Mouse (Mus musculus): ENCODE measurements around the gene Camsap1. TPM values are rescaled to one million over a fixed set of nuclear protein-coding genes. Genes with fewer than 3 reads are reported as not detected.

The Camsap1 gene
- 10 to 100 TPM; 28.2 to 28.7 TPM for total RNA-seq (2021)
- long read RNA-seq, experiment 1, partial matches to known transcripts = 3 of 7 reads
- long read RNA-seq, experiment 1, other reads (novel, unspliced or antisense) = 4 of 7 reads
- long read RNA-seq, experiment 2, partial matches to known transcripts = 1 of 3 reads
- long read RNA-seq, experiment 2, other reads (novel, unspliced or antisense) = 2 of 3 reads

DNA sequence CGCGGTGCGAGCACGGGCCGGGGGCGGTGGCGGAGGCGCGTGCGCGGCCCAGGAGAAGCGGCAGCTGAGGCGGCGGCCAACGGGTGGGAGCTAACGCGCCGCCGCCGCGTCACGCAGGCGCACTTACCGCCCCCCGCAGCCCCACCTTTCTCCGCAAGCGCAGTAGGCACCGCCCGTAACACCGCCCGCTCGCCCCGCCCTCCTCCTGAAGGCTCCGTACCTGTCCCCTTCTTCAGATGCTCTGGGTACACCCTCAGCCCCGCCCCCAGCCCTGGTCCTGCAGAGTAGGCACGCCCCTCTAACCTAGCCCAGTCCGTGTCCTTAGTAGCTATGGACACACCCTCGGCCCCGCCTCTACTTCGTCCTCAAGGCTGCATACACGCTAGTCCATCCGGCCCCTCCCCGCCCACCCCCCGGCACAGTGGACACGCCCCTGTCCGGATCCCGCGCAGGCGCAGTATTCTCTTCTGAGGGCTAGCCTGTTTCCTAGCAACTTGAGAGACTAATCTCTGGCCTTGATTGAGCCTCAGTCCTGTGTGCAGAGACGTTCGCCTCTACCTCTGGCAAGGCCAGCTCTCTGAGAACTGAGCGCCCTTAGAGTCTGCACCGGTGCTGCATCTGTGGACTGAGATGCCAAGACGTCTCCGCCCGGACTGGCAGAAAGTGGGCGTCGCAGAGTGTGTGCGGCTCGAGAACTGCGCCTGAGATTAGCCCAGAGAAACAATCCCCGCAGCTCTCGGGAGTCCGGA, at the start of gene Camsap1:
Gene Camsap1 (minus strand): TSS at position 124 of the 749 bp plus-strand sequence.
- DNase-seq = peak; percentile 100

DNA sequence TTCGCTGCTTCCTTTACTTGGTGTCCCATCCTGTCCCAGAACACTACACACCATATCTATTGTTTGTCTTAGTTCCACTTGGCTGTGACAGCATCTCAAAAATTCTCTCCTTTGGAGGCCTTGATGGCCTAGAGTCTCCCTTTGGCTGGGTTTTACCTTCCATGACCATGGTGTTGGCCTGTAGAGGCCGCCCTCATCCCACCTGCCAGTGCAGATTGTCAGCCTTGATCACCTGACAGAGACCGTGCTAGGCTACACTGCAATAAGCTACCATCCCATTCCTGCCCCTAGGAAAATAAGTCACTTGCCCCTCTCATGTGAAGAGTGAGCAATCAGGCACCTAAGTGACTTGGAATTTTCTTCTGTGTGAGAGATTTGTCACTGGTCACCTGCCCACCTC, 47.2 kb upstream of the Camsap1 start:
- DNase-seq = no peak

DNA sequence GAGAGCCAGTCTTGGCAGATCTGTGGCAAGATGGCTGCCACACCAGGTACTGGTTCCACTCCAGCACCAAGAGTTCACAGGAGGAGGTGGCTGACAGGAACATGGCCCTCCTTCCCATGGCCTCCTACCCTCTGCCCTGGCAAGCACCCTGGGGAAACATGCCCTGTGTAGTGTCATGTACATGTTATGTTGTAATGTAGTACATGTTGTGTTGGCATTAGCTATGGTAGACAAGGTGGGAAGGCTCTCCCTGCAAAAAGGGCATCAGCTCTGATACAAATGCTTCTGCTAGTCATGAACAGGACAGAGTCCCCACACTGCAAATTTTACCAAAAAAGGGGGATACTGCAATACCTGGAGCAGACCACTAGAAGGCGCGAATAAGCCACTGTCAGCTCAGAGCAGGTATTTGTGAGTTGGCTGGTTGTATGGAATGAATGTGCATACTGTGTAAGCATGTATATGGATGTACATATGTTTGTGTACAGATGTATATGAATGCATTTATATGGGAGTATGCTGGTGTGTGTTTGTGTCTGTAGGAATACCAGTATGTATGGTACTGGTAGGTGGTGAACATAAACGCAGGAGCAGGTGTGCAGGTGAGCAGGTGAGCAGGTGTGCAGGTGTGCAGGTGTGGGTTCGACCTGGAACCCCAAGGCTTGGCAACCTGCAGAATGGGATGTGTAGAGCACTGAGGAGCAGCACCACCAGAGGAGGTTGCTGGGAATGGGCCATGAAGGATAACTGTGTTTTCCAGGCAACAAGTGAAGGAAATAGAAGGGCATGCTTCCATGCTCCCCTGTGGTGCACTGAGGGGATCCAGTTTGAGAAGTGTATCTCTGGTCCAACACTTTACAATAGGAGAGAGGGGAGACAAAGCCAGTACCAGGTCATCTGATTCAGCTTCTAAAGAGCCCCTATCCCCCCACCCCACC, 41.3 kb upstream of the Camsap1 start:
- peak; percentile 45 for DNase-seq

DNA sequence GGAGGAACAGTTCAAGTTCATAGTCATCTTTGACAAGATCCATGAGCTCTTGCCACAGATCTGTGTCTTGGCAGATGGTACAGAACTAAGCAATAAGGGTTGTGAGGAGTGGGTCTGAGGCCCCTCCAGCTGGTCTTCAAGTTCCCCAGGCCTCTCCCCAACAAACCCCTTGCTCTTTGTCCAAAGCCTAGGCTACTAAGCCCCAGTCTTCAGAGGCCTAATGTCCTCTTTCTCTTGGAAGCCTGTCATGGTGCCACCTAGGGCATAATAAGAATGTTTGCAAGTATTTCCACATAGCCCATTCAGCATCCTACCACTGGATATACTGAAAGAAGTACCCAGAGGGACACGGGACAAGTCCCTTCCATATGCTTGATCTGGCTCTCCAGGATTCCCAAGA, 39.5 kb upstream of the Camsap1 start:
- no peak for DNase-seq

DNA sequence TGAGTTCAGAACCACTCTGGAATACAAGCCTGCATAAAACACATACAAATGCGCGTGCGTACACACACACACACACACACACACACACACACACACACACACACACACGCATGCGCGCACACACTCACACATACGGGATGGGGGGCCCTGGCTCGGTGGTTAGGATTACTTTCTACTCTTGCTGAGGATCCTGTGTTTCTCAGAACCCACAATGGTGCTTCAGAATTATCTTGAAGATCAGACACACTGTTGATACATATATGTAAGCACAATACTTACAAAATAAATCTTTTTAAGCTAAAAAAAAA, 39.1 kb upstream of the Camsap1 start:
- DNase-seq = no peak

DNA sequence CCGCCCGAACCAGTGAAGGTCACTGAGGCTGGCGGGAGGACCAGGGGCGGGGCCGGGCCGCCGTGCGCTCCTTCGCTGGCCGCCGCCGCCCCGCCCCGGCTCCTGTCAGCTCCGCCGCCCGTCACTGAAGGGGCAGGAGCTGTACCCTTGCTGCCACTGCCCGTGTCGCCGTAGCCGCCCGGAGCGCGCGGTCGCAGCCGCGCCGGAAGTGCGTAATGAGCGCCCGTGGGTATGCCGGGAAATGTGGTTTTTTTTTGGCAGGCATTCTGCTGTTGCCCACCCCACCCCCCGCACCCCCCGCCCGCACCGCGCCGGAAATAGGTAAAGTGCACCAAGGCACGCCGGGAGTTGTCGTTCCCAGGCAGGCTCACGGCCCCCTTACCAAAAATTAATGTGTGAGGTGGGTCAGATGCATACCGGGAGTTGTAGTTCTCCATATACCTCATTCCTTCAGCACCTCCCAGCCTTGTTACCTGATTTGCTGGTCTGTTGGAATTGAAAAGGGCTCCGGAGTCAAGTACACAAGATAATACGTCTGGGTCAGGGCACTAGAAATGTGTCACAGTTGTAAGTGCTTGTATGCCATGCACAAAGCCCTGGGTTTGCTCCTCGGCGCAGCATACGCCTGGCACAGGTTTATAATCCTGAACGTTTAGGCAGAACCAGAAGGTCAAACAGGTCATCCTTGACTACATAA, 38.6 kb upstream of the Camsap1 start, which contains the start of gene Ubac1:
Gene Ubac1 (minus strand): TSS at position 187 of the 697 bp plus-strand sequence.
- peak; percentile 94 for DNase-seq

DNA sequence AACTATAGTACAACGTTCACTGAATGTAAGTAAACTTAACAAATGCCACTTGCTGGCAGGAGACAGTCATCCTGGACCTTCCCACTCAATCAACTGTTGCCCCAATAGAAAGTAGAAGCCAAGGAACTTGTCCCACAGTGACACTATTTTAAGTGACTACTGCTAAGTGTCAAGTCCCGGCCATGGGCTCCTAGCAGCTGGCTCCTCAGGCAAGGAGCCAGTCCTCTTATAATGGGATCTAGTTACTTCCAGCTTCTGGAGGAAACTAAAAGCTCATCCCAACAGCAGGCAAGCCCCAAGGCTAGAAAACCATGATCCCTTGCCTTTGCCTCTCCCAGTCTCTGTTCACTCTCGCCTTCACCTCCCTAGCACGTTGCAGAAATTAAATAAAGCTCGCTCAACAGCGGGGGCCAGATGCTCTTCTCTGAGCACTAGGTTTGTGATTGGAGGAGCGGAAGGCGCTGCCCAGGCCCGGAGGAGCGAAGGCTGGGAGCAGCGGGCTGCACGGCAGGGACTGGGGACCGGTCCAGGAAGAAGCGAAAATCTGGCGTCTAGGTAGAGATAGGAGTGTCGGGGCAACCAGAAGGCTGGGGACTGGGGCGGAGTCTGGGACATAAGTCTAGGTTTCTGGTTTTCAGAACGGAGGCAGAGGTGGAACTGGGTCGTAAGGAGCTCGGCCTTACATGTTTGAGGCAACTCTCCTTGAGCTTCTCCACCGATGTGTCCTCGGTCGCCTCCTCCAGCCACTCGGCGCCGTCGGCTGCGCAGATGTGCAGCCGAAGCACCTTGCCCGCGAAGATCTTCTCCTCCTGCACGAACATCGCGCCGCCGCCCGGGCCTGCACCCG, 37.9 kb upstream of the Camsap1 start:
- peak; percentile 65 for DNase-seq

DNA sequence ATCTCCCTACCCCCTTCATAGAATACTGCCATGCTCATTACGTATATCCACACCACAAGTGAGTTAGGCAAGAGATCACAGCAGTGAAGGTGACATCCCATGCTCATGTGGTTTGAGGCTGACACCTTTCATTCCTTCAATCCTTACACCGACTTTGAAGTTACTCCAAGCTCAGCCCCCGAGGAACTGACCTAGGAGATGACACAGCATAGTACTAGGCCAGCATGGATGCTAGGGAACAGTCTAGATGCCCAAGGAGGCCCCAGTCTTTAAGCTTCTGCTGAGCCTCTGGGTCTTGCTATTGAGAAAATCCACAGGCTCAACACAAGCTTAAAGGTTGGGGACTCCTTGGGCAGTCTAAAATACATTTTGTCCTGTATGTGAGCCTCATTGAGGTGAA, 36.8 kb upstream of the Camsap1 start:
- no peak for DNase-seq

DNA sequence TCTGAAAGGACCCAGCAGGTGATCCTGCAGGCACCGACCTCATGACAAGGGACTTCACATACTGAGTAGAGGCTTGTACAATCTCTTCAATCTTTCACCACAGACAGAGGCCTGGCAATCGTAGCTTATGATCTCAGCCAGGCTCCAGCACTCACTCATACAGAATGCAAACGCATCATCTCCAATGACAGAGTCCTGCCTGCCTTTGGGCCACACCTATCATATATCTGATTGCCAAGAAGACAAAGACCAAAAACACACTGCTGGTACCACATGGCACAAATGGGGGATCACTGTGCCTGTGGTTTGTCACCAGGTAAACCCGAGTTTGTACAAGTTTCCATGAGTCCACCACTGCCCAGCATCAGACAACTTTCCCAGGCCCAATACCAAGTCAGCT, 34.2 kb upstream of the Camsap1 start:
- no peak for DNase-seq

DNA sequence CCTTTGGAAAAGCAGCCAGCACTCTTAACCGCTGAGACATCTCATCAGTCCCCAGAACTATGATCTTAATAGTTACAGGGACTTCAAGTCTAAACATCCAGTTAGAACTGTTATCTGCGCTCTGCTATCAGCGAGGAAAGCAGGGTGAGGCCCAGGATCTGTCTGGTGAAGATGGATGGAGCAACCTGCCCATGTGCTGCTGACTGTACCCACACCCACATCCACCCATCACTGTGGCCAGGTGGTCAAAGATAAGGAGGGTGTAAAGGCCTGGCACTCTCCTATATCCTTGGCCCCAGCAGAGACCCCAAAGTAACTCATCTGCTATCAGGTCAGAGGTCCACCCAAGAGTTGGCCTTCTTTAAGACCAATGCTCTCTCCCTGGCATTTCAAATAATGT, 30.6 kb upstream of the Camsap1 start:
- DNase-seq = no peak

DNA sequence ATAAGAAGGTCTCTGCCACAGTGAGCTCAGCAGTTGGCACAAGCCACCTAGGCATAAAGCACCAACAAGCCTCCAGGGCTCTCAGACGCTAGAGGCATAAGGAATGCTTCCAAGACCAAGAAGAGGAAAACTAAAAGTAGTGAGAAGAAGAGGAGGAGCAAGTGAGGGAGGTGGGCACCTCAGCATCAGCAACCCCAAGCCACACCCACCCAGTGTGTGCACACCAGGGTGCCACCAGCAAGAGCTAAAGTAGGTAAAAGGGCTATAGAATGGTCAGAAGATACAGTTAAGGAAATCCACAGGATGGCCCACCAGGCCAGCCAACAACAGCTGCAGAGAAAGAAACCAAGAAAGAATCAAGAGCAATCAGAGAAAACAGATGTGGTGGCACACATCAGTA, 28.3 kb upstream of the Camsap1 start:
- DNase-seq = no peak

DNA sequence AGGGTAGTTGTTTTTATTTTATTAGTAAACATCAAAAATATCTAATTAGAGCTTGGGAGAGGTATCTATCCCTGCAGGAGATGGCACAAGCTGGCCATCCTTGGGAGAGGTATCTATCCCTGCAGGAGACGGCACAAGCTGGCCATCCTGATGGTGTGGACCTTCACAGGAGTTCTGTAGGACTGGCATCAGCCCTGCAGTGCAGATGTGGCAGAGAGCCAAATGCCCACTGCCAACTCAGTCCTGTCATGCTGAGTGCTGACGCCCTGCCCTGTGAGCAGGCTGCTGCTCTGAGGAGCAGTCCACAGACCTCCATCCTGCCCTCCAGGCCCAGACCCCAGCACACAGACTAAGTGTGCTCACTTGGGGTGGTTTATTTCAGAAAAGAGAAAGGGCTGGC, 18.9 kb upstream of the Camsap1 start:
- DNase-seq = peak; percentile 50

DNA sequence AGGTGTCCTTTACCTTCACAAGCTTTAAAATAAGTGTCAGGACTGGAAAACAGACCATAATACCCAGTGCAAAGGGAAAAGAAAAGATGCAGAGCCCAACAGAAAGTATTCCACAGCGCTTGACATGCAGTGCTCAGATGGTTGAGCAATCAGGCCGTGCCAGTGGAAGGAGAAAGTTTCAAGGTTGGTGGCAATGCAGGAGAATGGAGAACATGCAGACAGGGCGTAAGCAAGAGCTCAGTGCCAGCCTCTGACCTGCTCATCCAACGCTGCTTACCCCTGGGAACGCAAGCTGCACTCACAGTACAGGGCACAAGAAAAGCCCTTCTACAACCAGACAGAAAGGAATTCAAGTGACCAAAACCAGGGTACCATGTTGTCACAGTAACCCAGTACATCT, 18.1 kb upstream of the Camsap1 start:
- peak; percentile 50 for DNase-seq

DNA sequence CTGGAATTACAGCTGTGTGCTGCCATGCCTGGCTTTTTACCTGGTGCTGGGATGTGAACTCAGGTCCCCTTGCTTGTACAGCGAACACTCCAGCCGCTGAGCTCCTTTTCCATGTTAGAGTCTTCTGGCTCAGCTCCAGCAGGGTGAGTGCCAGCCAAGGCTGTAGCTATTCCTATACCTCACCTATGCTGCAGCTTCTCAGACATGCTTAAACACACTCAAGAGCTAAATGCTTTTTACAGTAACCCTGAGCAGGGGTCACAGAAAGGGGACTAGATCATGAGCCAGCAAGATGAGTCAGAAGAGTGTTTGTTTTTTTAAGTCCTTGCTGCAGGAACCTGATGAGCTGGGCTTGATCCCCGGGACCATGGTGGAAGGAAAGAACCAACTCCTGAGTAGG, 14.6 kb upstream of the Camsap1 start:
- DNase-seq = peak; percentile 53

DNA sequence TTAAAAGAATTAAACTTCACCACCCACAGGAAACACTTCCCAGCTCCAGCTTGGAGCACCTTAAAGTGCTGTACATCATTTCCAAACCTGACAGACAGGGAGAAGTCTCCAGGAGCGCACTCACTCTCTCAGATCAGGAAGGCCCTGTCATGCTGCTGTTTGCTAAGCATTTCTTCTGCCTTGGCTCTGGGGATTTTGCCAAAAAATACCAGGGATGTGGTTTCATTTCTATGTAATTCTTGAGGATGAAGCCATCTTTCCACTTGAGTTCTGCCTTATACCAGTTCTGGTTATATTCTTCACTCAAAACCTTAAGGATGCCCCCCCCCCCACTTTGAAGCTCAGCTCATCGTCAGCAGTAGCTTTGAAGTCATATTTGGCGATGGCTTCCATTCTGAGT, 11.7 kb upstream of the Camsap1 start:
- DNase-seq = no peak

DNA sequence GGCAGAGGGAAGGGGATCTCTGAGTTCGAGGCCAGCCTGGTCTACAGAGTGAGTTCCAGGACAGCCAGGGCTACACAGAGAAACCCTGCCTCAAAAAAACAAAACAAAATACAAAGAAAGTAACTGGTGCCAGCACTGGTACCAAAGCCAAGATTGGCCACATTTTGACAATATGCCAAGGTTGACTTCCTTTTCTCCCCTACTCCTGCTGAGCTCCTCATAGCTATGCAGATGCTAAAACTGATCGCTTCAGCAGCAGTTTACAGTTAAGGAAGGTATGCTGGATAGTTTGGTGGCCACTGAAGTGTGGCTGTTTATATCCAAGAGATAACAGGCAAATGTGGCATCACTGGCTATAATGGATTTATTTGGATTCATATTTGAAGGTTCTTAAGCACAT, 9.2 kb upstream of the Camsap1 start:
- DNase-seq = no peak

DNA sequence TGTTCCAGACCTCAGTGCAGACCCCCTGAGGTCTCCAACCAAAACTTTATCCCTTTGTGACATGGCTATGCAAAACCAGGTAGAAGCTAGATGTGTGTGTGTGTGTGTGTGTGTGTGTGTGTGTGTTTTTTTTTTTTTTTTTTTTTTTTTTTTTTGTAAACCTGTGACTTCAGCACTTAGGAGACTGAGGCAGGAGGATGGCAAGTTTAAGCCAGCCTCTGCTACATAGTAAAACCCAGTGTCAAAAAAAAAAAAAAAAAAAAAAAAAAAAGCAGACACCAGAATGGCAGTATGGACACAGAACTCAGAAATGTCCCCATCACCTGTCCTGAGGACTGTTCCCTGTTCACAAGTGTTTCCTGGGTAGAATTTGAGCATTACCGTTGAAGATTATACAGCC, 6.6 kb upstream of the Camsap1 start:
- no peak for DNase-seq

DNA sequence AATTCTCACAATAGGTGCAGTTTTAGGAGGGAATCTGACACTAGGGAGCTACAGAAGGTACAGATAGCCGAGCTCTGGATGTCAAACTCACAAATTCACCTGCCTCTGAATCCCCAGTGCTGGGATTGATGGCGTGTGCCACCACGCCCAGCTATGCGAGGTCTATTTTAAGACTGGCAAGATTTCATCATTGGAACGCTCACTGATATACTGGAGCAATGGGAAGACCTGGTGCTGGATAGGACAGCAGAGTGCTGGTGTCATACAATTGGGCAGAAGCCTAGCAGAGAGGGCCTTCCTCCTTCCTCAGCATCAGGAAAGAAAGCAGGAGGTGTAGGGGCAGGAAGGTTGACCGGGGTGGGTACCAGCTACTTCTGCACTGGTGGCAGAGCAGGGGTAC, 4.7 kb upstream of the Camsap1 start:
- DNase-seq = no peak

DNA sequence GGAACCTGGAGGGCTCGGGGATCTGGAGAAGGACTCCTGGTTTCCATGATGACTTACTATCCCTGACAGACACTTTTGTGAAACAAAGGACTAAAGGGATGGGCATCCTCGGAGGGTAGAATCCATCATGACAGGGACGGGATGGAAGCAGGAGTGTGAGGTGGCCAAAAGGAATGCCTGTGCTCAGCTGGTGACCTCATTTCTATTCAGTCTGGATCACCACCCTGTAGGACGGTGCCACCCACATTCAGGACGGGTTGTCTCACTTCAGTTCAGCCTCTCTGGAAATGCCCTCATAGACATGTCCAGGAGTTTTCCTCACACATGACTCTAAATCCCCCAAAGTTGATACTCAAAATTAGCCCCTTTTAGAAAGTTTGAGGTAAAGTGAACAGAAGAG, 3.5 kb upstream of the Camsap1 start:
- DNase-seq = no peak

DNA sequence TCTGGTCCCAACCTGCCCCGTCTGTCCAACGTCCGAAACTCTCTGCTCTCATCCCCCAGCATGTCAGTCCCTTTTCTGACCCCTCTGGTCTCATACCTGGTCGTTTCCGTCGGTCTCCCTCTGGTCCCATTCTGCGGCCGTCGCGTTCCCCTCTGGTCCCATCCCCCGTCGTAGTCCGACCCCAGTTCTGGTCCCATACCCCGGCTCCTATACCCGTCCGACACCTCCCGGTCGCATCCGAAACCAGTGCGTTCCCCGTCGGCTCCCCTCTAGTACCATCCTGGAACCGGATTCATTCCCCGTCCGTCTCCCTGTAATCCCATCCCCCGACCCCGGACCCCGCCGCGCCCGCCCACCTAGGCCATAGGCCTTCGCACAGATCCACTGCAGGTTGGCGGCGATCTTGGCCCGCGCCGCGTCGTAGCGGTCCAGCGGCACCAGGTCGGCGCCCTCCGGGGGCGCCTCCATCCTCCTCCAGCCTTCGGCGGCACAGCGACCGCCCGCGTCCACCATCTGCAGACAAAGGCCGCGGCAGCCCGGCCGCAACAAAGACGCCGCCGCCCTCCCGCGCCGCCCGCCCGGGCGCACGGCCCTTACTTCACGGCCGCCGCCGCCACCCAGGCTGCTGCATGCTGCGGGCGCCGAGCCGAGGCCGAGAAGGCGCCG, 523 bp downstream of the Camsap1 start:
- no peak for DNase-seq

DNA sequence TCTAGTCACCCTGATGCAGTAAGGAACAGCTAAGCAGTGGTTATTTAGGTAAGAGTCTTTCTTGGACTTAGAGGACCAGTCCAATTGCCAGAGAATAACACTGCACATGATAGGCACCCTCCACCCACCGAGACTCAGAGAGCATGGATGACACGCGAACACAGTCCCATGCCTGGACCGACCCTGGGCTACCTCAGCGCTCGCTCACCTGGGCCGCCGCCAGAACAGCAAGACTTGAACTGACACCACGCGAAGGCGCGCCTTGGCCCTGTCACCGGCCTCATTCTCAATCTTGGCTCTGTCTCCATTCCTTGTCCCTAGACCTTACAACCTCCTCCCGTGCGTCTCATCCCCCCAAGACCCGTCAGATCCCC, 1.0 kb downstream of the Camsap1 start:
- peak; percentile 77 for DNase-seq

Measured in adrenal gland, postnatal 10 days (tissue).